8 mouse cellular contexts compared by ENCODE assay signal in the genomic region with DNA sequence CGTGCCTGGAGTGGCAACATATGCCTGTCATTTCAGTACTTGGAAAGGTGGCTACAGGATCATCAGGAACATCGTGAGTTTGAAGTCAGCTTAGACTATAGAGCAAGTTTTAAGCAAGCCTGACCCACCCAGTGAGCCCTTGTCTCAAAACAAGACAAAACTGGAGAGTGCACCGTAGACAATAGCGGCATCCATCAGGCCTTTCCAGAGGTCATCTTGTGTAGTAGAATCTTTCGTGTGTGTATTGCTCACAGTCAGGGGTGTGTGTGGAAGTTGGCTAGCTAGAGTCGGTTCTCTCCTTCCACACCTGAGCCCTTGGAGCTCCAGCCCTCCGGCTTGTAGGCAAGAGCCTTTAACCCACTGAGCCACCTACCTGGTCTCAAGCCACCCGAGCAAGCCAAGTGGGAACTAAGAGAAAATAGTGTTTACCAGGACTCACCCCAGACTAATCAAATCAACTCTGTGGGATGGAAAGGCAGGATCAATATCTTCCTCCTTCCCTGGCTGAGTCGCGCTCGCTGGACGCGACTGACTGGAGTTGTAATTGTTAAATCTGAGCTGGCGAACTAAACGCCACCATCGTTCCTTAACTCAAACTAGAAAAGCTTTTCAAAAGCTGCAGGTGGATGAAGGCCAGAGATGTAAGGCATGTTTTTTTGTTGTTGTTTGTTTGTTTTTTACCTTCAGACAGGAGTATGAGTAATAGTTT. TPM values are rescaled to one million over a fixed set of nuclear protein-coding genes. Genes with fewer than 3 reads are reported as not detected.
DNase-seq lines count a peak whose midpoint lies in the region; ATAC-seq lines count a peak whose summit lies in the region.

No protein-coding gene starts in this region.

- H3K4me2 ChIP-seq in heart, embryonic 12.5 days = peak overlapping the region; percentile 67
- peak overlapping the region; percentile 56 for H3K4me2 ChIP-seq in hindbrain, embryonic 13.5 days

- H3K4me3 ChIP-seq in heart, embryonic 12.5 days = peak overlapping the region; percentile 48
- peak overlapping the region; percentile 37 for H3K4me3 ChIP-seq in hindbrain, embryonic 13.5 days

- 18% methylated on average over 16 of the region's 16 CpGs for WGBS in heart, embryonic 12.5 days
- 11% methylated on average over 16 of the region's 16 CpGs for WGBS in hindbrain, embryonic 13.5 days

- no peaks in the 10 kb centered on the region for H3K36me3 ChIP-seq in heart, embryonic 12.5 days
- H3K36me3 ChIP-seq in hindbrain, embryonic 13.5 days = no peaks in the 10 kb centered on the region

- no peaks in the 10 kb centered on the region for H3K9me3 ChIP-seq in heart, embryonic 12.5 days (replicated peaks)
- no peaks in the 10 kb centered on the region for H3K9me3 ChIP-seq in hindbrain, embryonic 13.5 days

- intact Hi-C loops in heart, postnatal 25 days (cut with DNase I) = loop anchor here (5.0 kb wide), 1 partner anchor 38 kb away; the partner anchor contains the start of gene Cxadr

- peaks cover 18% of the 10 kb centered on the region for H3K4me1 ChIP-seq in heart, embryonic 12.5 days (replicated peaks)
- H3K4me1 ChIP-seq in hindbrain, embryonic 13.5 days (replicated peaks) = peaks cover 17% of the 10 kb centered on the region

- H3K27me3 ChIP-seq in heart, embryonic 12.5 days (replicated peaks) = no peaks in the 10 kb centered on the region
- H3K27me3 ChIP-seq in hindbrain, embryonic 13.5 days = 0 out of 2 replicates have a peak, but pooled peaks cover 2% of the 10 kb centered on the region

- DNase-seq in heart, postnatal 25 days (ENCODE audit: low spot score) = no peak
- no peak for DNase-seq in layer of hippocampus, adult 8-10 months (ENCODE audit: low spot score in 2 of 2)
- DNase-seq in frontal cortex, postnatal 14 days (ENCODE audit: low spot score in 2 of 2) = no peak
- no peak for DNase-seq in c-Kit-positive CD71-positive TER-119-positive erythroid progenitor cells, embryonic 14.5 days (ENCODE audit: low spot score)

- ATAC-seq in heart, embryonic 12.5 days (ENCODE audit: insufficient number of reproducible peaks, low FRiP score) = peak; percentile 25; the same call in 1 of the 2 replicates
- peak; percentile 37 for ATAC-seq in activated CD4-positive, CD25-positive, alpha-beta regulatory T cell, adult 4 months
- peak; percentile 57; the same call in 1 of the 2 replicates for ATAC-seq in hindbrain, embryonic 13.5 days (ENCODE audit: low FRiP score)
- ATAC-seq in megakaryocyte progenitor cell, adult 5-6 weeks (replicated peaks; ENCODE audit: poor library complexity) = peak; percentile 32

- H3K27ac ChIP-seq in heart, embryonic 12.5 days (ENCODE audit: poor library complexity, severe bottlenecking) = peak overlapping the region; percentile 43; the same call in 1 of the 2 replicates
- peak overlapping the region; percentile 64 for H3K27ac ChIP-seq in hindbrain, embryonic 13.5 days

- peak overlapping the region; percentile 59 for H3K9ac ChIP-seq in heart, embryonic 12.5 days
- H3K9ac ChIP-seq in hindbrain, embryonic 13.5 days = 0 out of 2 replicates have a peak overlapping the region, but pooled peaks have one; percentile 43

RNA-seq across cellular contexts. Expression of gene Cxadr, which starts 36.7 kb away (rescaled TPM):
- polyA plus RNA-seq in heart, embryonic 12.5 days (2016; fragmentation: Nextera tagmentation; extraction: Ambion mirVana) = 43.6 and 43.7 TPM in 2 replicates
- total RNA-seq in heart, postnatal 25 days (2021) = 10 to 100 TPM; 52.4 to 55.6 TPM
- under 1 TPM; 0.27 to 0.53 TPM for polyA plus RNA-seq in activated CD4-positive, CD25-positive, alpha-beta regulatory T cell, adult 4 months (2017; shearing (Covaris generic))
- polyA plus RNA-seq in hindbrain, embryonic 13.5 days (2015; fragmentation: Nextera tagmentation; extraction: Ambion mirVana) = 129 and 131 TPM in 2 replicates
- 1.6 and 1.9 TPM in 2 replicates for total RNA-seq in megakaryocyte progenitor cell, adult 5-6 weeks (2015)
- total RNA-seq in megakaryocyte progenitor cell, adult 5-6 weeks (2017) = 2.7 and 7.5 TPM in 2 replicates
- 10 to 100 TPM; 15.7 to 23.2 (median 19.4) TPM for total RNA-seq in layer of hippocampus, adult 8-10 months (2022)
